Mouse (Mus musculus): ENCODE measurements at regions not wholly inside any gene's neighbourhood (a gene's known extent, or its start where the extent isn't known, plus 50 kb on each side); places are given as distances from the start of the nearest gene placed in this dataset.

GRCm38 (mm10) chr10:98744662-98745061 lies 169.5 kb upstream of the Atp2b1 start:
- TF ChIP-seq POLR2A (IDR thresholded peaks at IDR 0.05; ENCODE audit: borderline replicate concordance, insufficient read depth, low read length) (no peak), CTCF (IDR thresholded peaks at IDR 0.05; ENCODE audit: borderline replicate concordance, insufficient read depth, low read depth, low read length) (no peak)

Measured in cerebellum, adult 2 months (tissue).